Mouse (Mus musculus) G1E-ER4 (cell line): Measurements from ENCODE around the gene Dlk1. TPM values are rescaled to one million over a fixed set of nuclear protein-coding genes. Genes with fewer than 3 reads are reported as not detected.

Source experiments
- GATA1 ChIP-seq: IDR thresholded peaks from one replicate; pipeline ENCODE4 v1.8.0; 2012; ENCODE audit warnings: low read length, inconsistent platforms
- polyA plus RNA-seq: library from polyadenylated mRNA; stranded (reverse); fragments of >175 nt; gene quantifications from 2 replicates; pipeline ENCODE4 v1.2.3, GENCODE M21; 2012

Gene Dlk1
- polyA plus RNA-seq, 1 experiment = not detected

GRCm38 (mm10) chr12:109432475-109433130 lies 20.0 kb upstream of the Dlk1 start:
- no peak for TF ChIP-seq GATA1

- TF ChIP-seq GATA1 = no peak
Measured at GRCm38 (mm10) chr12:109436367-109436807, 16.2 kb upstream of the Dlk1 start.

- no peak for TF ChIP-seq GATA1
Measured at GRCm38 (mm10) chr12:109436852-109437251, 15.8 kb upstream of the Dlk1 start.

- TF ChIP-seq GATA1 = no peak
Measured at GRCm38 (mm10) chr12:109437559-109438350, 14.9 kb upstream of the Dlk1 start.

- TF ChIP-seq GATA1 = no peak
Measured at GRCm38 (mm10) chr12:109438383-109438782, 14.2 kb upstream of the Dlk1 start.

- no peak for TF ChIP-seq GATA1
Measured at GRCm38 (mm10) chr12:109439974-109440373, 12.6 kb upstream of the Dlk1 start.

GRCm38 (mm10) chr12:109441366-109441765 lies 11.3 kb upstream of the Dlk1 start:
- TF ChIP-seq GATA1 = no peak

- no peak for TF ChIP-seq GATA1
Measured at GRCm38 (mm10) chr12:109442115-109442514, 10.5 kb upstream of the Dlk1 start.

GRCm38 (mm10) chr12:109443276-109443675 lies 9.3 kb upstream of the Dlk1 start:
- no peak for TF ChIP-seq GATA1

- TF ChIP-seq GATA1 = no peak
Measured at GRCm38 (mm10) chr12:109444999-109445398, 7.6 kb upstream of the Dlk1 start.

GRCm38 (mm10) chr12:109445499-109446235 lies 7.0 kb upstream of the Dlk1 start:
- no peak for TF ChIP-seq GATA1

GRCm38 (mm10) chr12:109446236-109446941 lies 6.2 kb upstream of the Dlk1 start:
- no peak for TF ChIP-seq GATA1

- TF ChIP-seq GATA1 = no peak
Measured at GRCm38 (mm10) chr12:109449421-109450411, 2.9 kb upstream of the Dlk1 start.
